Mouse (Mus musculus) brown adipose tissue, adult 24 weeks (tissue): ENCODE measurements around the gene Gm20388. TPM values are rescaled to one million over a fixed set of nuclear protein-coding genes. Genes with fewer than 3 reads are reported as not detected.

ENCODE experiments used
- H3K27ac ChIP-seq: fragments of 200-500 bp; replicated peaks from 2 replicates; pipeline ENCODE4 v1.5.1; 2012; ENCODE audit warnings: low read depth, mild to moderate bottlenecking, low read length
- H3K4me1 ChIP-seq: fragments of 200-500 bp; 2 replicates; pipeline ENCODE4 v1.6.1; 2012; ENCODE audit warnings: low read length, mixed read lengths; ENCODE audit not compliant: control insufficient read depth, insufficient read depth, insufficient read length
- H3K4me3 ChIP-seq: fragments of 200-500 bp; 2 replicates; pipeline ENCODE4 v1.5.1; 2012; ENCODE audit warnings: low read depth, mild to moderate bottlenecking, low read length, moderate library complexity; ENCODE audit not compliant: insufficient read depth
- polyA plus RNA-seq: library from polyadenylated mRNA; stranded (reverse); fragments of >200 nt; gene quantifications from 2 replicates; pipeline ENCODE4 v1.2.4, GENCODE M21; 2012; ENCODE audit not compliant: missing spikeins, insufficient read depth, insufficient read length

Gene Gm20388
- polyA plus RNA-seq, 1 experiment: 44.7 TPM

DNA sequence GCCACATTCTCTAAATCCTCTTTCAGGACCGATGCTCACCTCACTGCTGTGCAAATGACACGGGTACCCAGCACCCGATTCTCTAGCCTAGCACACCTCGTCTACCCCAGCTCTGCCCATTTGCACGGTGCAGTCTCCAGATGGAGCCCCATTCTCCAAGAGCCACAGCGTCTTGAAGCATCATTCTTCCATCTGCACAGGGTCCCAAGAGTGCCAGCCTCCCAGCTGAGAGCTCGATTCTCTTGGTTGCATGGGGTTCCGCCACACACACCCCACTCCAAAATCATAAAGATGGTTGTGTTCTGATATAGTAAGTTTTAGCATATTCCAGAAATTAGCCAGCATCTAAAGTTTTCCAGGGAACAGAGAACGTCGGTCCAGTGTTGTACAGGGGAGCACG, 2432.7 kb downstream of the Gm20388 start:
- 0 out of 2 replicates have a peak, but pooled peaks cover 3% of the 10 kb centered on the region for H3K4me1 ChIP-seq
- H3K4me3 ChIP-seq: 0 out of 2 replicates have a peak overlapping the region, but pooled peaks have one; percentile 8
- no peak overlapping the region for H3K27ac ChIP-seq

DNA sequence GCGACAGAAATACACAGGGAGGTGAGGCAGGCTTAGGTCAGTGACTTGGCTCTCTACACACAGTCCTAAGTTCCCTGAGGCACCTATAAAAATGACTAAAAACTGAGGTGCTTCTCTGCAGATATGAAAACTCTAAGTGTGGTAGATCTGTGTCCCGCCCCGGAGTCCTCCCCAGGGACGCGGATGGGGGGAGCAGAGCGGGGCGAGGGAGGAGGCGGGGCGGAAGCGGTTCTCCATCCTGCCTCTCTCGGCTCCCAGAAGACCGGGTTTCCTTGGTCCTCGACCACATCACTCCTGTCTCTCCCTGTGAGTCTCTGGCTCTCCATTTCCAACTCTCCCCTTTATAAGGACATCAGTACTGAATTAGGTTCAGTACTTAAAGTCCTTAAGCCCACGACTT, 2433.1 kb downstream of the Gm20388 start:
- no peak overlapping the region for H3K4me3 ChIP-seq
- 0 out of 2 replicates have a peak, but pooled peaks cover 3% of the 10 kb centered on the region for H3K4me1 ChIP-seq
- H3K27ac ChIP-seq: no peak overlapping the region

GRCm38 (mm10) chr8:122344219-122344618, 2433.6 kb downstream of the Gm20388 start:
- Histone ChIP-seq H3K27ac (no peak overlapping the region), H3K4me3 (no peak overlapping the region)

DNA sequence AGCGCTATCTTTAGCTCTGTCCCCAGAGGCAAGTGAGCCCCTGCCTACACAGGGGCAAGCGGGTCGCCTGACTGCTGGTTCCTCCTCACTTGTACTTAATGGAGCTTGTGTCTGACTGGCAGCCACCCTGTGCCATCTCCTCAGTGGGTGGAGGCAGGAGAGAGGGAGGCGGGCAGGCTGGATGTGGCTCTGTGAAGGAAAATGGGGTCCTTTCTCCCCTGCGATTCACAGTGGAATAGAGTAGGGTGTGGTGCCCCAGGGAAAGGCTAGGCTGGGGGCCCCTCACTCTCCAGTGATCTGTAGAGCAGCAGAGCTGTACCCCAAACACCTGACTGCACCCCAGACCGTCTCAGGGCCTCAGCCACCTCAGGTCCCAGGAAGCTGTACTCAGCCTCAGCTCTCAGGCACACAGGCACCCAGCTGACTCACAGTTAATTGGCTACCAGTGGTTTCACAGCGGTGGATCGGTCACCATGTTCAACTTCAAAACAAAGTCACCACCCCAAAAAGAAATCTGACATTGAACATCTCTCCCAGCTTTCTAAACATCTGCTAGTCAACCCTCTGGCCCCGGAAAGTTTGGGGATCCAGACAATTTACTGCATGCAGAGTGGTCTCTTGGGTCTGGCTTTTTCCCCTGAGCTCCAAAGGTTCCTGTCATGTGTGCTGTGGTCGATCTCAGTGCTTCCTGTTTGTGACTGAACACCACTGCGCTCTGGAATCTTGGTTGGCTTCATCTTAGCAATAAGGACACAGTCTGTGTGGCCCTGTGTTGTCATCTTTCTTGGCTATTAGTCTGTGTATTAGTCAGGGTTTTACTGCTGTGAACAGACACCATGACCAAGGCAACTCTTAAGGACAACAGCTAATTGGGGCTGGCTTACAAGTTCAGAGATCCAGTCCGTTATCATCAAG, 2434.8 kb downstream of the Gm20388 start:
- no peak overlapping the region for H3K4me3 ChIP-seq
- H3K27ac ChIP-seq: no peak overlapping the region
- 0 out of 2 replicates have a peak, but pooled peaks cover 3% of the 10 kb centered on the region for H3K4me1 ChIP-seq

More at GRCm38 (mm10) chr8:122344219-122344618, 2433.6 kb downstream of the Gm20388 start:
- H3K4me1 ChIP-seq: 0 out of 2 replicates have a peak, but pooled peaks cover 3% of the 10 kb centered on the region

- Histone ChIP-seq H3K4me3 (no peak overlapping the region), H3K27ac (no peak overlapping the region), H3K4me1 (0 out of 2 replicates have a peak, but pooled peaks cover 3% of the 10 kb centered on the region)
Measured at GRCm38 (mm10) chr8:122347811-122348552, 2437.3 kb downstream of the Gm20388 start.

DNA sequence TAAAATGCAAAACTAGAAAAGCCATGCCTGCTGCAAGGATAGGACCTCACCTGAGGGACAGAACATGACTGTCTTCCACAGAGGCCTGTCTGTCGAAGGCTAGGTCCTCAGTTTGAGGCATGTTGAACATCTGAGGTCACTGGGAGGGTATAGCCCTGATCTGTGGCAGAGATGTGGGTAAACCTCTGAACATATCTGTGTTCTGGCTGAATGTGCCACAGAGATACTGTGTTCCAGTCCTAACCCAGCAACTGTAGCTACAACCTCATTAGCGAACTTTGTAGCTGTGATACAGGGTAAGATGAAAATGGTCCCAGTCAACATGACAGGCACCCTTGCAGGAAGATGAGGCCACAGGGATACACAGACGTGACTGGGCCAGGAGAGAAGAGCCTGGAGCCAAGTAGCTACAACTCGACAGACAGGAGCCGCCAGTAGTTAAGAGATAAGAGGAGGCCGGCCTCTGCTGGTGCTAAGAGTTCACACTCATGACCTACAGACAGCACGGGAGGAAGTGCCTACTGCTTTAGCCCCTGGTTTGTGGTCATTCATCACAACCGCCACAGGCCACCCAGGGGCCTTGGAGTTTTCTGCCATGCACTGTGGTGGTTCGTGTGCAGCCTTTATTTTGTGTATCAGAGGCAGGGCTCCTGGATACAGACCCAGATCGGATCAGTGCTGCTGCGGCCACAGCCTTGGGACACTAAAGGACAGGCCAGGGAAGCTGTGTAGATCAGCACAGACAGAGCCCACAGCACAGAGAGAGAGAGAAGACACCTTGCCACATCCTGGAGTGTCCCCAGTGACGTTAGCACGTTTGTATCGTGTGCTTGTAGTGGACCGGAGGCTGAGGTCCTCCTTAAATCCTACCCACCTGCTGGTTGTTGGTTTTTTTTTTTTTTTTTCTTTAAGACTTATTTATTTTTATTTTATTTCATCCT, 2439.0 kb downstream of the Gm20388 start:
- no peak overlapping the region for H3K4me3 ChIP-seq
- H3K27ac ChIP-seq: no peak overlapping the region
- 0 out of 2 replicates have a peak, but pooled peaks cover 3% of the 10 kb centered on the region for H3K4me1 ChIP-seq

DNA sequence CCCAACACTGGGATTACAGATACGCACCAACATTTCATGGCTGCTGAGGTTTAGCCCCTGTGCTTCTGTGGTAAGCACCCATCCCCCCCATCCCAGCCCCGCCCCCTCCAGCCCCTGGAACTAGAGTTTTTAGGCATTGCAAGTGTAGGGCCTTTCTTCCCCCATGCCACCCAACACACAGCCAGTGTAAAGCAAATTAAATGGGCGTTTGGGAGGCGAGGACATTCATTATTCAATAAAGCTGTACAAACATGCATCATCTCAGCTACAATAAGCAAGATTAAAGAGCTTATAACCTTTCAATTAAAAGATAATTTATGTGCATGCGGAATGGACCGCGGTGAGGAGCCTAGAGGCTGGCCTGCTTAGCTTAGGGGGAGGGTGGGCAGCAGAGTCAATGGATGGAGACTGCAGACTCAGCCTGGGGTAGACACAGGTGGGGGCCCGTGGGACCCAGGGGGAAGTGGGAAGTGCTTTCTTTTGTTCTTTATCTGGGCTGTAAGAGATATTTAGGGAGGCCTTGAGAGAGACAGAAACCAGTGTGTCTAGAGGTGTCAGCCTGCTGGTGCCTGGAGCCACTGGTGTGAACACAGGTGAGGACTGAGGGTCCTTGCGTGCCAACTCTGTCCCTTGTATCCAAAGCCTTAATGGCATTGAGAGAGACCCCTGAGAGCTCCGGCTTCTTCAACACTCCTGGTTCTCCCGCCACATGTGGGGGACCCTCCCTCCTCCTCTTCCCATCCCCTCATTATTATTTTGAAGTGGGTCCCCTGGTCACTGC, 2439.9 kb downstream of the Gm20388 start:
- Histone ChIP-seq H3K27ac (no peak overlapping the region), H3K4me3 (no peak overlapping the region), H3K4me1 (no peaks in the 10 kb centered on the region)

DNA sequence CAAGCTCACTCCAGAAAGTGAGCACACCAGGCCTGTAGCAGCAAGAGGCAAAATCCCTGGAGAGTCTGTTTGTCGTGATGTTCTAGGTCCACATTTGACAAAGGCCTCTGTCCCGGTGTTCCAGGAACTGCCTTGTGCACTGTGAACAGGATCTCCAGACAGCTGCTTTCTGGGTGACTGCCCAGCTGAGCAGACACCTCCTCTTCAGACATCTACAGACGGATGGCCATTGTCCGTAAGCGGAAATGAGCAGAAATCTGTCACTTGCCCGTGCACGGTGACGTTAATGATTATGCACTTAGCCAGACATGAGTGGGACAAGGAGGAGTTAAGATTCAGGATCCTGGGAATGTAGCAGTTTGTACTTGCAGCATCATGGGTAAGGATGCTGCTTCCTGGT, 2443.5 kb downstream of the Gm20388 start:
- no peak overlapping the region for H3K4me3 ChIP-seq
- no peak overlapping the region for H3K27ac ChIP-seq
- no peaks in the 10 kb centered on the region for H3K4me1 ChIP-seq

DNA sequence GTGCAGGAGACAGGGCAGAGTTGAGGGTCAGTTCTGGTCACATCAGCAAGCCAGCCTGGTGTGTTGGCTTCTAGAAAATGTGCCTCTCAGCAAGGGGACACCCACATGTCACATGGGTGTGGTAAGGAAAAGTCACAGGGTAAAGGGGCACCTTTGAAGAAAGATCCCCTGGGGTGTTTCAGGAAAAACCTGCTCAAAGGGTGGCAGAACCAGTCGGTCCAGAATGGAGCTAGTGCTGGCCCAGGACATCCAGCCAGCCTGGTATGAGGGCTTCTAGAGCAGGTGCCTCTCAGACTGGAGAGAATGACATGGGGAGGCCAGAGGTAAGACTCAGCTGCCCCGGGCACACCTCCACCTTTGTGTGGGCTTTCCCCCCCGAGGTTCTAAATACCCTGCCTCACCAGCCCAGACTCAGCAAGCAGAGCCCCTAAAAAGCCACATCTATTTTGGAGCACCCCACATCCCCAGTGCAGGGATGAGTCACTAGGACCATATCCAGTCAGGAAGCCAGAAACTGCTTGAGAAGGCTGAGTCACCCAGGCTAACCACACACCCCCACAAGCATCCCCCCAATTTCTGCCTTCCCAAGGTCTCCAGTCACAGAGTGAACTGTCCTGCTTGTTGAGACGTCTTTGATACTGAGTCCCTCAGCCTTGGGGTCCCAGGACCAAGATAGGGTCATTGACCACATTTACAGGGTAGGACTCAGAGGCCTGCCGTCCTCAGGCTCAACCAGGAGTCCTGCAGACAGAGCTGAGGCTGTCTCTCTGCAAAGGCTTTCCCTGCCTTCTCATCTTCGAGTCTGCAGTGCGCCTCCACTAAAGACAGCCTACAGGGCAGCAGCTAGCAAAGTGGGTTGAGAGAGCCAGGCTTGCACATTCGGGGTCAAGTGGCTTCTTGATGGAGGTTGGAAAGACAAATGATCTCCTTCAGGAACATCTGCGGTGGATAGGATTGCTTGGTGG, 2445.3 kb downstream of the Gm20388 start:
- Histone ChIP-seq H3K4me1 (no peaks in the 10 kb centered on the region), H3K27ac (no peak overlapping the region), H3K4me3 (no peak overlapping the region)

DNA sequence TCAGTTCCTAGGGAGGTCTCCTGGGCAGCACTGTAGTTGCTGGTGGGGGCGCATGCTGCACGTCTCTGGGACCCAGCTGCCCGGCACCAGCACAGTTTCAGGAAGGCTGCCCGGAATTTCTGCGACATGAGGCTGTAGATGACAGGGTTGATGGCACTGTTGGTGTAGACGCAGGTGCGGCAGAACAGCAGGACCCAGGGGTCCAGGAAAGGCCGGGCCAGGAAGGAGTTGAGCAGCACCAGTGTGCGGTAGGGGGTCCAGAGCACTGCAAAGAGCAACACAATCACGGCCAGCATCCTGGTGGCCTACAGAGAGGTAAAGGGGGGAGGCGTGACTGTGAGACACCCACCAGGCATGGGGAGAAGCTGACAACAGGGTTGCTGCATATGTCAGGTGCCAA, 2446.6 kb downstream of the Gm20388 start:
- no peak overlapping the region for H3K4me3 ChIP-seq
- no peaks in the 10 kb centered on the region for H3K4me1 ChIP-seq
- no peak overlapping the region for H3K27ac ChIP-seq

DNA sequence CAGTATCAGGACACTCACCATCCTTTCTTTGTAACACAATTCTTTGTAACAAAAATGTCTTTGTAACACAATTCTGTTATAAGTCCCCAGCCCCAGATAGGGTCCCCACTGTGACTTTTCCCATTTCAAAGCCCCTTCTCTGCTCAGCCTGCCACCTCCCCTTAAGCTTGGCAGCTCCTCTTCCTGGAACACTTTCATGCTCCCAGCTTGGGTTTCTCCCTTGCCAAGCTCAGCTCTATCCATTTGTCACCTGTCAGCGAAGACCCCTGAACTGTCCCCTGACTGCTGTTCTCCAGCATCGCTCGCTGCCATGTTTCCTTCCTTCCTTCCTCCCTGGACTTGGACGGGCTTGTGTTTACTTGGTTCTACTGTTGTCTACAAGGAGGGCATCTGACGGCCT, 2447.0 kb downstream of the Gm20388 start:
- H3K4me3 ChIP-seq: no peak overlapping the region

DNA sequence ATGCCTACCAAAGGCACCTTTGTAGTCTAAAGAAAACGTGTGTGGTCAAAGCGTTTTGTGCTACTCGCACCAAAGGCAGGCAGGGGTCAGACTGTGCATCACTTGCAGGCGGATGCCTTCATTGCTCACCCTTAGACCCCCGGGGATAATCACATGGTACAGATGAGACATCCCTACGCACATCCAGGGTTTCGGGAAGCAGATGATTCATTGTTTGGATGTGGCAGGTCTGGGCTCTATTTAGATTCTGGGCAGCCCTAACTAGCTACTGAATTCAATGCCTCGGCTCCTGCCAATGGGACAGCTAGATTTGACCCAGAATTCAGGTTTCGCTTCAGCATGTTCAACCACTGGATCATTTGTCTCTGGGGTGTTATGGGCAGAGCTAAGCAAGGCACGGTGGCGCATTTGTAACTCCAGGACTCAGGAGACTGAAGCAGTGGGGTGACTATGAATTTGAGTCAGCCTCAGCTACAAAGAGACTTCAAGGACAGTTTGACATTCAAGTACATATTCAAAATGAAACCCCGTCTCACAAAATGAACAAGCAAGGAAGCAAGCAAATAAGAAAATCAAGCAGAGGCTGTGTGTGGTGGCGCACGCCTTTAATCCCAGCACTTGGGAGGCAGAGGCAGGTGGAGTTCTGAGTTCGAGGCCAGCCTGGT, 2448.6 kb downstream of the Gm20388 start:
- Histone ChIP-seq H3K27ac (no peak overlapping the region), H3K4me1 (no peaks in the 10 kb centered on the region), H3K4me3 (no peak overlapping the region)

More for the DNA sequence above, 2447.0 kb downstream of the Gm20388 start:
- no peak overlapping the region for H3K27ac ChIP-seq
- no peaks in the 10 kb centered on the region for H3K4me1 ChIP-seq
